Mouse (Mus musculus) ES-Bruce4 (cell line): ENCODE data around the gene Neu2. TPM values are rescaled to one million over a fixed set of nuclear protein-coding genes. Genes with fewer than 3 reads are reported as not detected.

ENCODE experiments used
- H3K27ac ChIP-seq: 2 replicates; pipeline ENCODE4 v1.5.1; 2012; ENCODE audit warnings: low read length, inconsistent platforms; ENCODE audit not compliant: insufficient read depth
- H3K27me3 ChIP-seq: 2 replicates; pipeline ENCODE4 v1.6.1; 2012; ENCODE audit warnings: mild to moderate bottlenecking, low read length, inconsistent platforms; ENCODE audit not compliant: control insufficient read depth, poor library complexity, insufficient read depth, severe bottlenecking
- H3K36me3 ChIP-seq: 2 replicates; pipeline ENCODE4 v1.6.1; 2012; ENCODE audit warnings: inconsistent platforms, mild to moderate bottlenecking, low read length, moderate library complexity; ENCODE audit not compliant: control insufficient read depth, poor library complexity, insufficient read depth, severe bottlenecking
- H3K4me1 ChIP-seq: one replicate; pipeline ENCODE4 v1.8.1; 2011; ENCODE audit warnings: low read length; ENCODE audit not compliant: control insufficient read depth, insufficient read depth
- H3K4me3 ChIP-seq: 2 replicates; pipeline ENCODE4 v1.5.1; 2011; ENCODE audit warnings: low read depth, mild to moderate bottlenecking, low read length
- H3K9ac ChIP-seq: 2 replicates; pipeline ENCODE4 v1.6.1; 2012; ENCODE audit warnings: low read depth, mild to moderate bottlenecking, inconsistent platforms; ENCODE audit not compliant: poor library complexity, severe bottlenecking
- H3K9me3 ChIP-seq: replicated peaks from 2 replicates; pipeline ENCODE4 v1.6.1; 2012; ENCODE audit warnings: mild to moderate bottlenecking, low read length, inconsistent platforms; ENCODE audit not compliant: control insufficient read depth, poor library complexity, insufficient read depth, severe bottlenecking
- CTCF ChIP-seq: IDR thresholded peaks from one replicate; pipeline ENCODE4 v1.8.1; 2011; ENCODE audit warnings: low read depth, low read length
- EP300 ChIP-seq: IDR thresholded peaks from 2 replicates; pipeline ENCODE4 v1.6.1; 2011; ENCODE audit warnings: low read depth, low read length; ENCODE audit not compliant: insufficient read depth
- POLR2A ChIP-seq: IDR thresholded peaks from one replicate; pipeline ENCODE4 v1.8.1; 2011; ENCODE audit warnings: low read length; ENCODE audit not compliant: insufficient read depth
- polyA plus RNA-seq: library from polyadenylated mRNA; stranded (reverse); fragments of >200 nt; gene quantifications from 2 replicates; pipeline ENCODE4 v1.2.4, GENCODE M21; 2011; ENCODE audit warnings: low read depth; ENCODE audit not compliant: missing spikeins, insufficient read depth, insufficient read length

Gene Neu2
- polyA plus RNA-seq, 1 experiment: not detected

DNA sequence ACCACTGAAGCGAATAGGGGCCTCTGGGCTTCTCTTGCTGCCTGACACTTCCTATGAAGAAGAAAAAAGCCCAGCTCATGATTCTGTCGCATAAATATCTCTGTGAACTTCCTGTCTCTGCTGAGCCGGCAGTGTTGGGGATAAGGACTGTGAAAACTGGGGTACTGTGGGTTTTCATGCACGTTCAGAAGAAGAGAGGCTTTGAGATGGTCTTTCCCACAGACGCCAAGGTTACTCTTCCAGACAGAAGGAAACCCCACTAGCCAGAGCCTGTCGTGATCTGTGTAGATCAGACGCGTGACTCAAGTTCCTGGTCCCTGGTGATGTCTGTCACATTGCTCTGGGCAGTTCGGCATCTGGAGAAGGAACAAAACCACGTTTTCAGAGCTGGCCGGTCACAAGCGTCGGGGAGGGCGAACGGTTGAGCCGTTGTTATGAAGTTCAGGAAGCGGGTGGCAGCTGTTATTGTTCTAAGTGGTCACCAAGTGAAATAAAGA, 130.5 kb downstream of the Neu2 start:
- TF ChIP-seq POLR2A: no peak
- no peak for TF ChIP-seq CTCF
- no peak for TF ChIP-seq EP300
- Histone ChIP-seq H3K4me3 (no peak overlapping the region), H3K4me1 (no peaks in the 10 kb centered on the region), H3K9ac (no peak overlapping the region), H3K27me3 (no peaks in the 10 kb centered on the region), H3K9me3 (no peaks in the 10 kb centered on the region), H3K36me3 (no peaks in the 10 kb centered on the region), H3K27ac (no peak overlapping the region)

DNA sequence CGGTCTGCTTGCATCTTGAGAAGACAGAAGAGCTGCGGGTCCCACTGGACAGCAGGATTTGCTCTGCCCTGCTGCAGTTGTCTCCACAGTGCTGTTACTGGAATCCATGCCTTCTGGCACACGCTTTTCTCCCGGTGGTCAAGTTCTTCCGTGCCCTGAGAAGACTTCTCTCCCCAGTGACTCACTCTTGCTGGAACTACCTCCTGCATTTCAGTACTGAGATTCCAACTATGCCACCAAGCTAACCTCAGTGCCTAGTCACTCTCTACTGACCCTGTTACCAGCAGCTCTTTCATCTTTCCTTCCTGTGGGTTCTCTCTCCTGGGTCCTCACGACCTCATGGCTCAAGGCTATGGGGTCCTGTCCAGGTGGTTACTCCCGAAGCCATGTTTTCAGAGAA, 133.3 kb downstream of the Neu2 start:
- Histone ChIP-seq H3K27me3 (no peaks in the 10 kb centered on the region), H3K9me3 (no peaks in the 10 kb centered on the region), H3K9ac (no peak overlapping the region), H3K36me3 (no peaks in the 10 kb centered on the region), H3K4me3 (no peak overlapping the region), H3K27ac (no peak overlapping the region), H3K4me1 (peaks cover 2% of the 10 kb centered on the region)
- no peak for TF ChIP-seq POLR2A
- TF ChIP-seq EP300: no peak
- TF ChIP-seq CTCF: no peak

DNA sequence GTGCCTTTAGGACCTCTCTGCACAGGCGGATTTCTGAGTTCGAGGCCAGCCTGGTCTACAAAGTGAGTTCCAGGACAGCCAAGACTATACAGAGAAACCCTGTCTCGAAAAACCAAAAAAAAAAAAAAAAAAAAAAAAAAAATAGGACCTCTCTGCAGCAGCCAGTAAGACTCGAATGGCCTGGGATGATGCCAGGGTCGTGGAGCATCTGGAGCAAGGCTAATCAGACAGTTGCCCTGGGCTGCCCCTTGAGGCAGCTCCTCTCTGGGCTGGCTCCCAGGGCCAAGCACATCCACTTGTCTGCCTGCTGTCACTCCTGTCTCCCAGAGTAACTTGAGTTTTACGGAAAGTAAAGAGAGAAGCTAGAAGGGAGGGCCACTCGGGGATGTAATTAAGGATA, 135.4 kb downstream of the Neu2 start:
- H3K36me3 ChIP-seq: no peaks in the 10 kb centered on the region
- H3K27ac ChIP-seq: no peak overlapping the region
- H3K9me3 ChIP-seq: no peaks in the 10 kb centered on the region
- H3K9ac ChIP-seq: no peak overlapping the region
- peaks cover 2% of the 10 kb centered on the region for H3K4me1 ChIP-seq
- H3K27me3 ChIP-seq: no peaks in the 10 kb centered on the region
- no peak for TF ChIP-seq CTCF
- no peak for TF ChIP-seq POLR2A
- no peak overlapping the region for H3K4me3 ChIP-seq

DNA sequence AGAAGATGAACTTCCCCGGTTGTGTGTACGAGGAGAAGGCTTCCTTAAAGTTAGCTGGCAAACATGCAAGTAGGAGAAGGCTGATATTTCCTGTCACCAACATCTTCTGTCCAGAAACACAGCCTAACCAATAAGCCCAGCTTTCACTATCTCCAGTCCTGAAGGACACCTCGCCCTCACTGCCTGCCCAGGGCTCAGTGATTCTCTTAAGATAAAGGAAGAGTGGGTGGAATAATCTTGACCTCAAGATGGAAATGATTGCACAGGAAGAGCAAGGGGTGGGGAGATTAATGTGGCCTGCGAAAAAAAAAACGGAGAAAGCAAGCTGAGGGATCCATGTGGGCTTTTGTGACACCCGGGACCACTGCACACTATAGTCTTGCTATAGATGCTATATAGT, 136.1 kb downstream of the Neu2 start:
- Histone ChIP-seq H3K9me3 (no peaks in the 10 kb centered on the region), H3K27me3 (no peaks in the 10 kb centered on the region), H3K4me1 (peaks cover 2% of the 10 kb centered on the region), H3K27ac (no peak overlapping the region), H3K9ac (no peak overlapping the region), H3K36me3 (no peaks in the 10 kb centered on the region), H3K4me3 (no peak overlapping the region)
- TF ChIP-seq POLR2A (no peak), EP300 (no peak), CTCF (no peak)

Other genes with a start within 250 kb of the Neu2 start
- 1.9 and 2.2 TPM in 2 replicates for gene Efhd1, start 245.5 kb upstream of the Neu2 start, polyA plus RNA-seq
- 185 and 207 TPM in 2 replicates for gene Gigyf2, start 182.9 kb upstream of the Neu2 start, polyA plus RNA-seq
- gene Kcnj13, start 115.2 kb upstream of the Neu2 start, polyA plus RNA-seq: not detected in 2 replicates
- not detected in 2 replicates for gene Snorc, start 39.6 kb upstream of the Neu2 start, polyA plus RNA-seq
- gene Ngef, start 64.0 kb downstream of the Neu2 start, polyA plus RNA-seq: 0.72 and 1.1 TPM in 2 replicates
- 15.7 and 16.8 TPM in 2 replicates for gene Inpp5d, start 110.4 kb downstream of the Neu2 start, polyA plus RNA-seq
- 42.3 and 44.5 TPM in 2 replicates for gene Atg16l1, start 246.0 kb downstream of the Neu2 start, polyA plus RNA-seq